Mouse (Mus musculus): ENCODE data around the gene Plet1. TPM values are rescaled to one million over a fixed set of nuclear protein-coding genes. Genes with fewer than 3 reads are reported as not detected.

Gene Plet1
- polyA plus RNA-seq, 1 experiment: 7.9 TPM

DNA sequence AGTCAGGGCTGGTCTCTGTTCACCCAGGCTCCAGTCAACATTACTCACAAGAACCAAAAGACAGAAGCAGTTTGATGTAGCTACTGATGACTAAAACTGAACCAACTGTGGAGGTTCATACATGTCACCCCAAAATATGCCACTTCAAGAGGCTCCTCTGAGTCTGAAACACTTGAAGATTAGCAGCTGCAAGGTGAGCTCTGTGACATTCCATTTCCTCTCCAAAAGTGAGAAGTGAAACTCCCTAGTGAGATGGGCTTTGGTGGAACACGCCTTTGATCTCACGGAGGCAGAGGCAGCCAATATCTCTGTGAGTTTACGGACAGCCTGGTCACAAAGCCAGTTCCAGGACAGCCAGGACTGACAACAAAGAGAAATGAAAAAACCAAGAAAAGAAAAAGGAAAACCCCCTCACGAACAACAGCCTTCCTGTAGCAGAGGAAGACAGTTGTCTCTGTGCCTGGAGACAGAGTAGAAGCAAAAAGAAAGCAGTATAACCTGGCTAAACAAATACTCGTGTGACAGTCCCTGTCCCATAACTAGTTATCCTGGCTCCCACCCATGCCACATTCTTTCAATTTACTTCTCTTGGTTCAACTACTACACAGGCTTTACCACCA is 53.6 kb downstream of the Plet1 start:
- no peak overlapping the region for H3K4me2 ChIP-seq (ENCODE audit: low read depth)
- H3ac ChIP-seq (ENCODE audit: control insufficient read depth, insufficient read length): no peak overlapping the region
- TF ChIP-seq POLR2A (IDR thresholded peaks at IDR 0.05; ENCODE audit: insufficient read length, low read depth) (no peak), TCF12 (IDR thresholded peaks at IDR 0.05; ENCODE audit: insufficient read depth, poor library complexity, severe bottlenecking) (no peak), MAX (IDR thresholded peaks at IDR 0.05; ENCODE audit: low read depth) (no peak), CEBPB (IDR thresholded peaks at IDR 0.05; ENCODE audit: insufficient read depth, poor library complexity, severe bottlenecking) (no peak), TCF3 (IDR thresholded peaks at IDR 0.05; ENCODE audit: insufficient read length, low read depth) (no peak), SRF (IDR thresholded peaks at IDR 0.05; ENCODE audit: control insufficient read depth, insufficient read length, low read depth) (no peak), MYOD1 (IDR thresholded peaks at IDR 0.05; ENCODE audit: control insufficient read depth in 1 of 3, insufficient read length in 2 of 3, low read depth in 2 of 3) (no peak), E2F4 (IDR thresholded peaks at IDR 0.05; ENCODE audit: insufficient read depth) (no peak)
- H3K27me3 ChIP-seq (ENCODE audit: control insufficient read depth, insufficient read depth, insufficient read length): no peaks in the 10 kb centered on the region
- H3K4me3 ChIP-seq: no peak overlapping the region
- no peaks in the 10 kb centered on the region for H3K36me3 ChIP-seq (ENCODE audit: control insufficient read depth, insufficient read depth)
- H3K79me2 ChIP-seq (ENCODE audit: control insufficient read depth, insufficient read depth): no peaks in the 10 kb centered on the region

DNA sequence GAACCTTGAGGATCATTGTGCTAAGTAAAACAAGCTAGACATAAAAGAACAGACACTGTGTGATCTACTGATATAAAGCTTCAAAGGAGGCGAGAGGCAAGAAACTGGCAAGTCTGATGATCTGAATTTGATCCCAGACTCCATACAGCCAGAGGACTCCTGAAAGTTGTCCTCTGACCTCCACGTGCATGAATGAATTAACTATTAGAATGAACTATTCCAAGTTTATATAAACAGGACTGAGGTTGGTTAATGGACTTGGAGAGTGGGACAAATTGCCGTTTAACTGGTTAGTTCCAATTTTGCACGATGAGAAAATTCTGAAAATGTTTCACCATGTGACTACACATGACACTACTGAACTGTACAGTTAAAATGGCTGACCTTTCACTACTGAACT is 54.6 kb downstream of the Plet1 start:
- no peaks in the 10 kb centered on the region for H3K36me3 ChIP-seq (ENCODE audit: control insufficient read depth, insufficient read depth)
- no peak overlapping the region for H3K4me3 ChIP-seq
- TF ChIP-seq MYOD1 (IDR thresholded peaks at IDR 0.05; ENCODE audit: control insufficient read depth in 1 of 3, insufficient read length in 2 of 3, low read depth in 2 of 3) (no peak), POLR2AphosphoS2 (IDR thresholded peaks at IDR 0.05; ENCODE audit: insufficient read length, low read depth) (no peak), TCF3 (IDR thresholded peaks at IDR 0.05; ENCODE audit: insufficient read length, low read depth) (no peak), USF1 (IDR thresholded peaks at IDR 0.05; ENCODE audit: low read depth) (no peak), MAX (IDR thresholded peaks at IDR 0.05; ENCODE audit: low read depth) (no peak), REST (IDR thresholded peaks at IDR 0.05; ENCODE audit: insufficient read depth, insufficient read length) (no peak), E2F4 (IDR thresholded peaks at IDR 0.05; ENCODE audit: insufficient read depth) (no peak), SRF (IDR thresholded peaks at IDR 0.05; ENCODE audit: control insufficient read depth, insufficient read length, low read depth) (no peak), TCF12 (IDR thresholded peaks at IDR 0.05; ENCODE audit: insufficient read depth, poor library complexity, severe bottlenecking) (no peak), MYOG (IDR thresholded peaks at IDR 0.05; ENCODE audit: control insufficient read depth in 1 of 3, insufficient read depth in 1 of 3, insufficient read length in 2 of 3, low read depth in 2 of 3) (no peak), CEBPB (IDR thresholded peaks at IDR 0.05; ENCODE audit: insufficient read depth, poor library complexity, severe bottlenecking) (no peak), POLR2A (IDR thresholded peaks at IDR 0.05; ENCODE audit: insufficient read length, low read depth) (no peak)
- H3K4me2 ChIP-seq (ENCODE audit: low read depth): no peak overlapping the region
- no peaks in the 10 kb centered on the region for H3K79me2 ChIP-seq (ENCODE audit: control insufficient read depth, insufficient read depth)
- no peaks in the 10 kb centered on the region for H3K27me3 ChIP-seq (ENCODE audit: control insufficient read depth, insufficient read depth, insufficient read length)
- H3ac ChIP-seq (ENCODE audit: control insufficient read depth, insufficient read length): no peak overlapping the region

DNA sequence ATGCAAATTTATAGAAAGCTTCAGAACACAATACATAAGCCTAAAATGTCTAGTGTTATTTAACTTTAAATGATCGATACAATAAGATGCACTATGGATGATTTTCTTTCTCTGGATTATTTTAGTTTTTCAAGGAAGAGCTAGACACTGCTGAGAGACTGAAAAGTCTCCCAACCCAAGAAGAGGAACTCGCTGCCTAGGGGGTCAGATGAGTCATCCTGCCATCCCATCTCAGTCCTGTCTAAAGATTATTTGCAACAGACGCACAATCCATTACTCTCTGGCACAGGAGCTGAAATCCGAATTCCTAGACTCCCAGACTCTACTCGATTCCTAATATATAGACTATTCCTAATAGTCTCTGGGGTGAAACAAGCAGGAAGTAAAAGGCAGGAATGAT is 57.9 kb downstream of the Plet1 start:
- TF ChIP-seq POLR2AphosphoS2 (IDR thresholded peaks at IDR 0.05; ENCODE audit: insufficient read length, low read depth) (no peak), TCF3 (IDR thresholded peaks at IDR 0.05; ENCODE audit: insufficient read length, low read depth) (no peak), E2F4 (IDR thresholded peaks at IDR 0.05; ENCODE audit: insufficient read depth) (no peak), REST (IDR thresholded peaks at IDR 0.05; ENCODE audit: insufficient read depth, insufficient read length) (no peak), CEBPB (IDR thresholded peaks at IDR 0.05; ENCODE audit: insufficient read depth, poor library complexity, severe bottlenecking) (no peak), SRF (IDR thresholded peaks at IDR 0.05; ENCODE audit: control insufficient read depth, insufficient read length, low read depth) (no peak), MYOD1 (IDR thresholded peaks at IDR 0.05; ENCODE audit: control insufficient read depth in 1 of 3, insufficient read length in 2 of 3, low read depth in 2 of 3) (no peak)
- H3K27me3 ChIP-seq (ENCODE audit: control insufficient read depth, insufficient read depth, insufficient read length): no peaks in the 10 kb centered on the region
- H3K4me2 ChIP-seq (ENCODE audit: low read depth): no peak overlapping the region
- no peak overlapping the region for H3K4me3 ChIP-seq
- H3K36me3 ChIP-seq (ENCODE audit: control insufficient read depth, insufficient read depth): no peaks in the 10 kb centered on the region
- no peak overlapping the region for H3ac ChIP-seq (ENCODE audit: control insufficient read depth, insufficient read length)
- no peaks in the 10 kb centered on the region for H3K79me2 ChIP-seq (ENCODE audit: control insufficient read depth, insufficient read depth)

DNA sequence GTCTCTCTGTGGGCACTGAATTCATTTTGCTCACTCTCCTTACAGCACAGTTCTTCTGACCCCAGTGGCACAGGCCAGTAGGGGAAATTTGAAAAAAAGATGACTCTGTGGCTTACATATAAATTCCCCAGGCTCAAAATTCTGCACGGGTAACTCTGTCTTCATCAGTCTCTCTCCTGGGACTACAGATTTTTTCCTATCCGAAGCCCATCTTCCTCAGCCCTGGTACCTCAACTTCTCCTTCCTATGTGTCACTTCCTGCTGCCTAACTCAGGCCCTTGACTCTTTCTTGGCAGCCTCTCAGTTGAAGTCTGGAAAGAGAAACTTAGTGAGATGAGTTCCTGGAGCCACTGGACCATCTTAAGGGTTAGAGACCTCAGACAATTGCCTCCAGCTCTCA is 59.2 kb downstream of the Plet1 start:
- H3ac ChIP-seq (ENCODE audit: control insufficient read depth, insufficient read length): no peak overlapping the region
- no peaks in the 10 kb centered on the region for H3K27me3 ChIP-seq (ENCODE audit: control insufficient read depth, insufficient read depth, insufficient read length)
- no peaks in the 10 kb centered on the region for H3K79me2 ChIP-seq (ENCODE audit: control insufficient read depth, insufficient read depth)
- no peaks in the 10 kb centered on the region for H3K36me3 ChIP-seq (ENCODE audit: control insufficient read depth, insufficient read depth)
- no peak overlapping the region for H3K4me2 ChIP-seq (ENCODE audit: low read depth)
- H3K4me3 ChIP-seq: no peak overlapping the region
- TF ChIP-seq POLR2AphosphoS2 (IDR thresholded peaks at IDR 0.05; ENCODE audit: insufficient read length, low read depth): no peak
- TF ChIP-seq TCF3 (IDR thresholded peaks at IDR 0.05; ENCODE audit: insufficient read length, low read depth): no peak
- no peak for TF ChIP-seq MYOG (IDR thresholded peaks at IDR 0.05; ENCODE audit: control insufficient read depth in 1 of 3, insufficient read depth in 1 of 3, insufficient read length in 2 of 3, low read depth in 2 of 3)
- TF ChIP-seq MYOD1 (IDR thresholded peaks at IDR 0.05; ENCODE audit: control insufficient read depth in 1 of 3, insufficient read length in 2 of 3, low read depth in 2 of 3): no peak
- TF ChIP-seq TCF12 (IDR thresholded peaks at IDR 0.05; ENCODE audit: insufficient read depth, poor library complexity, severe bottlenecking): no peak
- TF ChIP-seq E2F4 (IDR thresholded peaks at IDR 0.05; ENCODE audit: insufficient read depth): no peak
- no peak for TF ChIP-seq MAX (IDR thresholded peaks at IDR 0.05; ENCODE audit: low read depth)
- no peak for TF ChIP-seq REST (IDR thresholded peaks at IDR 0.05; ENCODE audit: insufficient read depth, insufficient read length)
- TF ChIP-seq CEBPB (IDR thresholded peaks at IDR 0.05; ENCODE audit: insufficient read depth, poor library complexity, severe bottlenecking): no peak
- no peak for TF ChIP-seq POLR2A (IDR thresholded peaks at IDR 0.05; ENCODE audit: insufficient read length, low read depth)
- no peak for TF ChIP-seq USF1 (IDR thresholded peaks at IDR 0.05; ENCODE audit: low read depth)
- TF ChIP-seq SRF (IDR thresholded peaks at IDR 0.05; ENCODE audit: control insufficient read depth, insufficient read length, low read depth): no peak

Measured in myocyte (in vitro differentiated cells).